ENCODE assay signal across 9 mouse cellular contexts in genomic region chr5:92239333-92240232, GRCm38 (mm10). TPM values are rescaled to one million over a fixed set of nuclear protein-coding genes. Genes with fewer than 3 reads are reported as not detected.
DNase-seq lines count a peak whose midpoint lies in the region; ATAC-seq and TF ChIP-seq lines count a peak whose summit lies in the region.
"Had no signal": no experiment of that assay in that cellular context is flagged by ENCODE, and none has a peak within 500 bp of the region (broad histone marks: within the 10 kb centered on the region; RNA-seq: fewer than 3 reads in every experiment).

No protein-coding gene starts in this region.

- no peak overlapping the region for H3K27ac ChIP-seq in forebrain, postnatal 0 days (ENCODE audit: low read depth, low read length)
- no peak overlapping the region for H3K27ac ChIP-seq in hindbrain, embryonic 12.5 days
- no peak overlapping the region for H3K27ac ChIP-seq in lung, embryonic 15.5 days
- H3K27ac ChIP-seq: liver, embryonic 13.5 days had no signal

- H3K4me3 ChIP-seq in forebrain, postnatal 0 days (ENCODE audit: low read depth, low read length) = no peak overlapping the region
- no peak overlapping the region for H3K4me3 ChIP-seq in hindbrain, embryonic 12.5 days
- H3K4me3 ChIP-seq in lung, embryonic 15.5 days = no peak overlapping the region
- H3K4me3 ChIP-seq: liver, embryonic 13.5 days had no signal

- WGBS in forebrain, postnatal 0 days = 44% methylated on average over 29 of the region's 29 CpGs
- 42% methylated on average over 29 of the region's 29 CpGs for WGBS in hindbrain, embryonic 12.5 days
- WGBS in lung, embryonic 15.5 days = 34% methylated on average over 29 of the region's 29 CpGs

- DNase-seq in Muller cell, postnatal 12 days (ENCODE audit: inconsistent ontology term) = peak; percentile 62
- DNase-seq in cerebellum, adult 18-20 months = peak; percentile 72 to 76
- peak; percentile 82 for DNase-seq in forebrain, postnatal 0 days
- peak; percentile 59 for DNase-seq in layer of hippocampus, adult 9-10 months (ENCODE audit: low spot score)
- peak; percentile 79 for DNase-seq in retina, postnatal 1 day
- no peak for DNase-seq in spleen, adult 12 weeks (ENCODE audit: low spot score)
- DNase-seq: liver, embryonic 13.5 days had no signal

- no peaks in the 10 kb centered on the region for H3K27me3 ChIP-seq in forebrain, postnatal 0 days (ENCODE audit: insufficient read depth, low read length)
- no peaks in the 10 kb centered on the region for H3K27me3 ChIP-seq in hindbrain, embryonic 12.5 days
- H3K27me3 ChIP-seq in lung, embryonic 15.5 days = no peaks in the 10 kb centered on the region

- peak overlapping the region; percentile 34 for H3K4me2 ChIP-seq in forebrain, postnatal 0 days (ENCODE audit: low read depth)
- peak overlapping the region; percentile 25 for H3K4me2 ChIP-seq in hindbrain, embryonic 12.5 days (replicated peaks)
- peak overlapping the region; percentile 29 for H3K4me2 ChIP-seq in lung, embryonic 15.5 days
- H3K4me2 ChIP-seq: liver, embryonic 13.5 days had no signal

- H3K9ac ChIP-seq in forebrain, postnatal 0 days = no peak overlapping the region
- H3K9ac ChIP-seq in hindbrain, embryonic 12.5 days = no peak overlapping the region
- H3K9ac ChIP-seq in lung, embryonic 15.5 days = no peak overlapping the region
- H3K9ac ChIP-seq: liver, embryonic 13.5 days had no signal

- no peaks in the 10 kb centered on the region for H3K36me3 ChIP-seq in forebrain, postnatal 0 days (ENCODE audit: insufficient read depth)
- H3K36me3 ChIP-seq in hindbrain, embryonic 12.5 days = no peaks in the 10 kb centered on the region
- H3K36me3 ChIP-seq in lung, embryonic 15.5 days = no peaks in the 10 kb centered on the region
- H3K36me3 ChIP-seq: liver, embryonic 13.5 days had no signal

- TF ChIP-seq CTCF in forebrain, postnatal 0 days (IDR thresholded peaks at IDR 0.05; ENCODE audit: low read depth) = peak; percentile 81

- ATAC-seq in forebrain, postnatal 0 days = peak; percentile 78
- peak; percentile 56 for ATAC-seq in hindbrain, embryonic 12.5 days (ENCODE audit: low FRiP score)
- ATAC-seq in lung, embryonic 15.5 days (ENCODE audit: borderline replicate concordance, extremely low read depth, low FRiP score, low TSS enrichment) = no peak

- H3K4me1 ChIP-seq in forebrain, postnatal 0 days (ENCODE audit: insufficient read depth) = peaks cover 3% of the 10 kb centered on the region; the same call in 1 of the 2 replicates
- H3K4me1 ChIP-seq in hindbrain, embryonic 12.5 days = no peaks in the 10 kb centered on the region
- no peaks in the 10 kb centered on the region; the same call in 1 of the 2 replicates for H3K4me1 ChIP-seq in lung, embryonic 15.5 days
- H3K4me1 ChIP-seq: liver, embryonic 13.5 days had no signal

- no peaks in the 10 kb centered on the region for H3K9me3 ChIP-seq in forebrain, postnatal 0 days (ENCODE audit: low read length)
- H3K9me3 ChIP-seq in hindbrain, embryonic 12.5 days (replicated peaks) = no peaks in the 10 kb centered on the region
- H3K9me3 ChIP-seq in lung, embryonic 15.5 days = no peaks in the 10 kb centered on the region
- H3K9me3 ChIP-seq: liver, embryonic 13.5 days had no signal

RNA-seq across cellular contexts. Expression of gene Ppef2, which starts 16.5 kb away (rescaled TPM):
- 0.08 and 0.24 TPM in 2 replicates for total RNA-seq in forebrain, postnatal 0 days (2014; rRNA removed)
- 0.31 and 0.44 TPM in 2 replicates for polyA plus RNA-seq in forebrain, postnatal 0 days (2015; fragmentation: Nextera tagmentation; extraction: Ambion mirVana)
- polyA plus RNA-seq in hindbrain, embryonic 12.5 days (2016; fragmentation: Nextera tagmentation; extraction: Ambion mirVana) = 0.36 and 0.53 TPM in 2 replicates
- 0.16 and 0.25 TPM in 2 replicates for polyA plus RNA-seq in lung, embryonic 15.5 days (2015; fragmentation: Nextera tagmentation; extraction: Ambion mirVana)
- polyA plus RNA-seq: liver, embryonic 13.5 days had no signal

RNA-seq across cellular contexts. Expression of gene U90926, which starts 24.4 kb away (rescaled TPM):
- total RNA-seq in forebrain, postnatal 0 days (2014; rRNA removed) = not detected in 2 replicates
- polyA plus RNA-seq in forebrain, postnatal 0 days (2015; fragmentation: Nextera tagmentation; extraction: Ambion mirVana) = not detected in 2 replicates
- not detected in 2 replicates for polyA plus RNA-seq in hindbrain, embryonic 12.5 days (2016; fragmentation: Nextera tagmentation; extraction: Ambion mirVana)
- polyA plus RNA-seq in lung, embryonic 15.5 days (2015; fragmentation: Nextera tagmentation; extraction: Ambion mirVana) = not detected in 2 replicates
- polyA plus RNA-seq: liver, embryonic 13.5 days had no signal

RNA-seq across cellular contexts. Expression of gene Naaa, which starts 38.4 kb away (rescaled TPM):
- total RNA-seq in forebrain, postnatal 0 days (2014; rRNA removed) = 22.5 and 33.1 TPM in 2 replicates
- 15.4 and 23.6 TPM in 2 replicates for polyA plus RNA-seq in forebrain, postnatal 0 days (2015; fragmentation: Nextera tagmentation; extraction: Ambion mirVana)
- polyA plus RNA-seq in hindbrain, embryonic 12.5 days (2016; fragmentation: Nextera tagmentation; extraction: Ambion mirVana) = 8.2 and 9.5 TPM in 2 replicates
- polyA plus RNA-seq in lung, embryonic 15.5 days (2015; fragmentation: Nextera tagmentation; extraction: Ambion mirVana) = 10.9 and 12.5 TPM in 2 replicates
